Mouse (Mus musculus) heart, adult 2 months (tissue): ENCODE data around the gene Pigq.

Experiments used
- CTCF ChIP-seq: fragments of 200-600 bp; IDR thresholded peaks from 2 replicates; pipeline ENCODE4 v1.8.1; 2022; ENCODE audit warnings: antibody characterized with exemption, mild to moderate bottlenecking, moderate library complexity
- POLR2A ChIP-seq: fragments of 200-500 bp; IDR thresholded peaks from 2 replicates; pipeline ENCODE4 v1.6.1; 2011; ENCODE audit warnings: mild to moderate bottlenecking, low read depth, low read length, control low read depth; ENCODE audit not compliant: insufficient read depth

DNA sequence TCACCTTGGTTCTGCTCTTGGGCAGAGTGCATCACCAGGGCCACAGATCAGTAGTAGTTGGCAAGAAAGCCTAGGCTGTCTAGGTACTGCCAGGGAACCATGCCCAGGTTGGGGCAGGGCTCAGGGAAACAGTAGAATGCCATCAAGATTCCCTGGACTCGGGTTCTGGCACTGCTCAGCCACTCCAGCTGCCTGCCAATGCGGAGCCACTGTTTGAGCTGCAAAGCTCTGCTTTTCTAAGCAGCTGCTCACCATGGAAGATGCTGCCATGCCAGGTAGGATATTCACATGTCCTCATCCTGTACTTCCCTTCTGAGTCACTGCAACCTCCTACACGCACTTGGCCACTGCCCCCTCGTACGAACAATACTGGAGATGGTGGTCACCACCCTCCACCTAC, 36.1 kb upstream of the Pigq start:
- TF ChIP-seq CTCF (no peak), POLR2A (no peak)
